ENCODE assay signal across 8 mouse cellular contexts in the genomic region with DNA sequence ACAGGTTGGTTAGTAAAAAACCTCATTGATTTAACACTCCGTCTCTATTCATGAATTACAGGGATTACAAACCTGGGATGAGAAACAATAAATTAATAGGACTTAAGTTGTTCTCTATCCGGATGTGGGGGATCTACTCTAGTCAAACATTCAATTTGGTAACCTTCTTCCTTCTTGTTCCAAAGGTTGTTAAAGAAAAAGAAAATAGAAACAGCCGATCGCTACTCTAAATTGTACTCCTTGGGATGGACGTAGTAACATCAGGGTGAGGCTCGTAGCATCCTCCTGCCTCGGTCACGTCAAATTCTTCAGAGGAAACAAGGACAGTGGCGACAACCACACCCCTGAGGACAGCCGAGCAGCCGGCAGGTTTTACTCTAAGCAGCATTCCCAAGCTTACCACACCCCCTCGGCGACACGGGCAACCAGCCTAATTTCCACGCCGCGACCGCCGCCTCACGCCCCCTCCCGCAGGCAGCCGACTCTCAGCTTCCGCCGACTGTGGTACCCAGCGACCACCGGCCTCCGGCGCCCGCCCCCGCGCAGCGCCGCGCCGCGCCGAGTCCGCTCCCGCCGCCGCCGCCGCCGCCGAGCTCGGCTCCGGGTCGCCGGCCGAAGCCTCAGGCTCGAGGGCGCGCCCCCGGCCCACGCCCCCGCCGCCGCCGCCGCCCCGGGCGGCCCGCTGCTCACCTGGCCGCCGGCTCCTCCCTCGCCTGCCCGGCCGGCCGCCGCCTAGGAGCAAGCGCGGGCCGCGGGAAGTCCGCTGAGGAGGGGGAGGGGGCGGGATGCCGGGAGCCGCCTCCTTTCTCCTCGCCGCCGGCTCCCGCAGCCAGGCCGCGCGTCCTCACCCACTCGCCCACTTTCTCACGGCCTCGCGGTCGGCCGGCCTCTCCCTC. TPM values are rescaled to one million over a fixed set of nuclear protein-coding genes. Genes with fewer than 3 reads are reported as not detected.
A peak's percentile ranks its signal among the peaks of the same experiment; 100 is the strongest.
DNase-seq lines count a peak whose midpoint lies in the region; ATAC-seq and TF ChIP-seq lines count a peak whose summit lies in the region.

No protein-coding gene starts in this region.

- intact Hi-C loops in left cerebral cortex, postnatal 36 days (cut with DNase I) = no loop called here

- DNase-seq in adrenal gland, postnatal 10 days = peak; percentile 3
- DNase-seq in adrenal gland, postnatal 4 days (ENCODE audit: low spot score in 2 of 2) = no peak
- no peak for DNase-seq in lung, postnatal 25 days (ENCODE audit: low spot score)
- DNase-seq in forebrain, postnatal 0 days = peak; percentile 39
- peak; percentile 32 to 40 for DNase-seq in left cerebral cortex, postnatal 36 days (ENCODE audit: low spot score in 2 of 2)
- DNase-seq in neural tube, embryonic 11.5 days (ENCODE audit: low spot score) = peak; percentile 43

- ATAC-seq in lung, embryonic 16.5 days (ENCODE audit: low read depth) = peak; percentile 82
- peak; percentile 14 for ATAC-seq in forebrain, postnatal 0 days
- peak; percentile 7 for ATAC-seq in neural tube, embryonic 11.5 days (ENCODE audit: insufficient read depth, low FRiP score, low TSS enrichment)
- ATAC-seq in monocyte, adult 5-6 weeks (replicated peaks; ENCODE audit: insufficient number of reproducible peaks, low FRiP score, low TSS enrichment, poor library complexity, severe bottlenecking) = no peak

- no peaks in the 10 kb centered on the region for H3K36me3 ChIP-seq in lung, embryonic 16.5 days (ENCODE audit: control insufficient read depth, insufficient read depth, low read length)
- no peaks in the 10 kb centered on the region for H3K36me3 ChIP-seq in forebrain, postnatal 0 days (ENCODE audit: insufficient read depth)
- H3K36me3 ChIP-seq in neural tube, embryonic 11.5 days (ENCODE audit: control insufficient read depth, insufficient read depth, low read length) = no peaks in the 10 kb centered on the region

- peak overlapping the region; percentile 70 for H3K9ac ChIP-seq in lung, embryonic 16.5 days (ENCODE audit: low read length)
- peak overlapping the region; percentile 78 for H3K9ac ChIP-seq in forebrain, postnatal 0 days
- H3K9ac ChIP-seq in neural tube, embryonic 11.5 days (ENCODE audit: low read length) = peak overlapping the region; percentile 89

- H3K4me3 ChIP-seq in lung, embryonic 16.5 days (ENCODE audit: low read length) = peak overlapping the region; percentile 73
- H3K4me3 ChIP-seq in forebrain, postnatal 0 days (ENCODE audit: low read depth, low read length) = peak overlapping the region; percentile 87
- H3K4me3 ChIP-seq in neural tube, embryonic 11.5 days (ENCODE audit: low read depth, low read length) = peak overlapping the region; percentile 80

- H3K27me3 ChIP-seq in lung, embryonic 16.5 days (ENCODE audit: control insufficient read depth, insufficient read depth, low read depth, low read length) = peaks cover 5% of the 10 kb centered on the region; the same call in 1 of the 2 replicates
- no peaks in the 10 kb centered on the region for H3K27me3 ChIP-seq in forebrain, postnatal 0 days (ENCODE audit: insufficient read depth, low read length)
- H3K27me3 ChIP-seq in neural tube, embryonic 11.5 days (ENCODE audit: control insufficient read depth, insufficient read depth, low read length) = no peaks in the 10 kb centered on the region

- H3K4me2 ChIP-seq in lung, embryonic 16.5 days (ENCODE audit: low read depth, low read length) = peak overlapping the region; percentile 81
- H3K4me2 ChIP-seq in forebrain, postnatal 0 days (ENCODE audit: low read depth) = peak overlapping the region; percentile 55
- H3K4me2 ChIP-seq in neural tube, embryonic 11.5 days (ENCODE audit: low read depth) = peak overlapping the region; percentile 55

- no peak overlapping the region for H3K27ac ChIP-seq in lung, embryonic 16.5 days (ENCODE audit: low read length)
- peak overlapping the region; percentile 96 for H3K27ac ChIP-seq in forebrain, postnatal 0 days (ENCODE audit: low read depth, low read length)
- H3K27ac ChIP-seq in neural tube, embryonic 11.5 days (ENCODE audit: low read depth, low read length) = peak overlapping the region; percentile 93

- no peaks in the 10 kb centered on the region for H3K4me1 ChIP-seq in lung, embryonic 16.5 days (replicated peaks; ENCODE audit: control insufficient read depth, insufficient read depth, low read length)
- H3K4me1 ChIP-seq in forebrain, postnatal 0 days (ENCODE audit: insufficient read depth) = peaks cover 11% of the 10 kb centered on the region
- 0 out of 2 replicates have a peak, but pooled peaks cover 3% of the 10 kb centered on the region for H3K4me1 ChIP-seq in neural tube, embryonic 11.5 days (ENCODE audit: control insufficient read depth, insufficient read depth, low read length)

- no peaks in the 10 kb centered on the region for H3K9me3 ChIP-seq in lung, embryonic 16.5 days (ENCODE audit: control insufficient read depth, low read length)
- no peaks in the 10 kb centered on the region for H3K9me3 ChIP-seq in forebrain, postnatal 0 days (ENCODE audit: low read length)
- no peaks in the 10 kb centered on the region for H3K9me3 ChIP-seq in neural tube, embryonic 11.5 days (ENCODE audit: control insufficient read depth, low read length)

- 2% methylated on average over 43 of the region's 91 CpGs for WGBS in lung, embryonic 16.5 days
- 2% methylated on average over 59 of the region's 91 CpGs for WGBS in forebrain, postnatal 0 days
- 3% methylated on average over 37 of the region's 91 CpGs for WGBS in neural tube, embryonic 11.5 days

- no peak for TF ChIP-seq CTCF in forebrain, postnatal 0 days (IDR thresholded peaks at IDR 0.05; ENCODE audit: low read depth)

RNA-seq across cellular contexts. Expression of a gene that starts 12.9 kb away (rescaled TPM):
- 1 to 10 TPM in 1 of 2 experiments, under 1 TPM in 1; 0.82 to 1.5 TPM for total RNA-seq in adrenal gland, postnatal 10 days (2021)
- 10 to 100 TPM in 1 of 2 experiments, 1 to 10 TPM in 1; 6.8 to 11.4 TPM for total RNA-seq in adrenal gland, postnatal 4 days (2021)
- 7.5 and 8.3 TPM in 2 replicates for polyA plus RNA-seq in lung, embryonic 16.5 days (2015; fragmentation: Nextera tagmentation; extraction: Ambion mirVana)
- total RNA-seq in forebrain, postnatal 0 days (2014; rRNA removed) = 159 and 160 TPM in 2 replicates
- 86.6 and 104 TPM in 2 replicates for polyA plus RNA-seq in forebrain, postnatal 0 days (2015; fragmentation: Nextera tagmentation; extraction: Ambion mirVana)
- 10 to 100 TPM; 73.0 to 92.4 TPM for total RNA-seq in left cerebral cortex, postnatal 36 days (2021)
- 68.3 and 75.3 TPM in 2 replicates for polyA plus RNA-seq in neural tube, embryonic 11.5 days (2014; fragmentation: Nextera tagmentation; extraction: Ambion mirVana)
- total RNA-seq in monocyte, adult 5-6 weeks (2017) = not detected in 3 replicates

RNA-seq across cellular contexts. Expression of a gene that starts 20.0 kb away (rescaled TPM):
- 10 to 100 TPM; 53.9 to 57.8 TPM for total RNA-seq in adrenal gland, postnatal 10 days (2021)
- 10 to 100 TPM; 42.8 to 44.2 TPM for total RNA-seq in adrenal gland, postnatal 4 days (2021)
- polyA plus RNA-seq in lung, embryonic 16.5 days (2015; fragmentation: Nextera tagmentation; extraction: Ambion mirVana) = 26.4 and 31.6 TPM in 2 replicates
- 3.5 and 3.6 TPM in 2 replicates for total RNA-seq in forebrain, postnatal 0 days (2014; rRNA removed)
- 3.8 and 5.5 TPM in 2 replicates for polyA plus RNA-seq in forebrain, postnatal 0 days (2015; fragmentation: Nextera tagmentation; extraction: Ambion mirVana)
- total RNA-seq in left cerebral cortex, postnatal 36 days (2021) = not detected
- polyA plus RNA-seq in neural tube, embryonic 11.5 days (2014; fragmentation: Nextera tagmentation; extraction: Ambion mirVana) = 0.42 and 0.84 TPM in 2 replicates
- not detected in 3 replicates for total RNA-seq in monocyte, adult 5-6 weeks (2017)

Comparison
In these comparisons a context has a peak if more than half of its experiments do, and no peak if none do; other contexts are left out.
1. DNase-seq: peak in adrenal gland, postnatal 10 days (single experiment), forebrain, postnatal 0 days (single experiment), left cerebral cortex, postnatal 36 days (2 of 2) and neural tube, embryonic 11.5 days (single experiment); none in adrenal gland, postnatal 4 days (0 of 2) and lung, postnatal 25 days (single experiment).
2. RNA of a gene that starts 12.9 kb away (total RNA-seq): 159 to 160 TPM in forebrain, postnatal 0 days and 73.0 to 92.4 TPM in left cerebral cortex, postnatal 36 days; 6.8 to 11.4 TPM in adrenal gland, postnatal 4 days, 0.82 to 1.5 TPM in adrenal gland, postnatal 10 days and not detected in monocyte, adult 5-6 weeks; every median in the first group is over 4 times any median in the second.
3. Peak in every context shown above with its lines, with median percentiles within 50 percentile points of each other: H3K4me2 ChIP-seq, H3K4me3 ChIP-seq and H3K9ac ChIP-seq.